ENCODE assay signal across 10 mouse cellular contexts in genomic region chr1:21239911-21240898, GRCm38 (mm10). TPM values are rescaled to one million over a fixed set of nuclear protein-coding genes. Genes with fewer than 3 reads are reported as not detected.
A peak's percentile ranks its signal among the peaks of the same experiment; 100 is the strongest.
DNase-seq lines count a peak whose midpoint lies in the region; ATAC-seq and TF ChIP-seq lines count a peak whose summit lies in the region.
"Had no signal": no experiment of that assay in that cellular context is flagged by ENCODE, and none has a peak within 500 bp of the region (broad histone marks: within the 10 kb centered on the region; RNA-seq: fewer than 3 reads in every experiment).

TSS of gene Gsta3 (plus strand) at chr1:21240589.

- TF ChIP-seq POLR2A in kidney, adult 2 months (IDR thresholded peaks at IDR 0.05; ENCODE audit: low read depth, low read length) = no peak

- no peak for TF ChIP-seq CTCF in kidney, adult 2 months (conservative IDR thresholded peaks at IDR 0.05; ENCODE audit: insufficient read depth, insufficient read length, low read depth, low read length)

- H3K9me3 ChIP-seq in forebrain, embryonic 15.5 days = no peaks in the 10 kb centered on the region
- H3K9me3 ChIP-seq: embryonic facial prominence, embryonic 13.5 days had no signal

- peaks cover 19% of the 10 kb centered on the region for H3K4me1 ChIP-seq in kidney, adult 2 months (ENCODE audit: control insufficient read depth, insufficient read depth, low read length)
- no peaks in the 10 kb centered on the region for H3K4me1 ChIP-seq in forebrain, embryonic 15.5 days
- H3K4me1 ChIP-seq: embryonic facial prominence, embryonic 13.5 days had no signal

- peak within 1 kb of the TSS; percentile 93 for H3K27ac ChIP-seq in kidney, adult 2 months (ENCODE audit: insufficient read depth, low read depth, low read length)
- H3K27ac ChIP-seq in forebrain, embryonic 15.5 days (replicated peaks) = no peak within 1 kb of the TSS
- H3K27ac ChIP-seq: embryonic facial prominence, embryonic 13.5 days had no signal

- H3K4me3 ChIP-seq in kidney, adult 2 months (ENCODE audit: insufficient read depth, low read depth, low read length) = peak within 1 kb of the TSS; percentile 28
- H3K4me3 ChIP-seq in forebrain, embryonic 15.5 days = no peak within 1 kb of the TSS
- H3K4me3 ChIP-seq: embryonic facial prominence, embryonic 13.5 days had no signal

- H3K36me3 ChIP-seq in kidney, adult 2 months (ENCODE audit: control insufficient read depth, insufficient read depth, low read length) = no peaks in the 10 kb centered on the region
- no peaks in the 10 kb centered on the region for H3K36me3 ChIP-seq in forebrain, embryonic 15.5 days
- H3K36me3 ChIP-seq: embryonic facial prominence, embryonic 13.5 days had no signal

- WGBS in kidney, adult 2 months = 42% methylated on average over 8 of the region's 8 CpGs
- 78% methylated on average over 8 of the region's 8 CpGs for WGBS in forebrain, embryonic 15.5 days

- no peak within 1 kb of the TSS for H3K4me2 ChIP-seq in forebrain, embryonic 15.5 days (replicated peaks)
- H3K4me2 ChIP-seq: embryonic facial prominence, embryonic 13.5 days had no signal

- intact Hi-C loops in gastrocnemius, postnatal 14 days (cut with DNase I; ENCODE audit: low total_unique reads) = no loop called here

- peak; percentile 57 for DNase-seq in kidney, adult 11 months
- no peak for DNase-seq in kidney, postnatal 10 days
- no peak for DNase-seq in adrenal gland, postnatal 14 days
- peak; percentile 81 for DNase-seq in kidney, adult 2 months
- DNase-seq in spleen, postnatal 4 days (ENCODE audit: low spot score in 2 of 2) = no peak
- DNase-seq in gastrocnemius, postnatal 14 days = no peak

- peak; percentile 76 for ATAC-seq in megakaryocyte, adult 5-6 weeks (ENCODE audit: poor library complexity, severe bottlenecking)
- ATAC-seq in forebrain, embryonic 15.5 days (replicated peaks) = no peak

- H3K9ac ChIP-seq in forebrain, embryonic 15.5 days (replicated peaks) = no peak within 1 kb of the TSS
- H3K9ac ChIP-seq: embryonic facial prominence, embryonic 13.5 days had no signal

- no peaks in the 10 kb centered on the region for H3K27me3 ChIP-seq in kidney, adult 2 months (replicated peaks; ENCODE audit: control insufficient read depth, insufficient read depth, low read length)
- H3K27me3 ChIP-seq in forebrain, embryonic 15.5 days = no peaks in the 10 kb centered on the region
- H3K27me3 ChIP-seq: CH12.LX; embryonic facial prominence, embryonic 13.5 days had no signal

RNA-seq across cellular contexts. Expression of gene Gsta3, which starts in this region (rescaled TPM):
- total RNA-seq in adrenal gland, postnatal 14 days (2021) = 16.1 and 88.9 TPM in 2 replicates
- polyA plus RNA-seq in kidney, adult 2 months (2012; rRNA removed) = 86.0 and 109 TPM in 2 replicates
- not detected in 2 replicates for total RNA-seq in megakaryocyte, adult 5-6 weeks (2015)
- total RNA-seq in megakaryocyte, adult 5-6 weeks (2017) = not detected in 2 replicates
- total RNA-seq in gastrocnemius, postnatal 14 days (2021) = not detected
- 0.31 and 0.40 TPM in 2 replicates for polyA plus RNA-seq in forebrain, embryonic 15.5 days (2015; fragmentation: Nextera tagmentation; extraction: Ambion mirVana)
- total RNA-seq: CH12.LX had no signal

Comparison
In these comparisons a context has a peak if more than half of its experiments do, and no peak if none do; other contexts are left out.
1. RNA of gene Gsta3 (total RNA-seq): 16.1 to 88.9 TPM in adrenal gland, postnatal 14 days; not detected in gastrocnemius, postnatal 14 days and not detected in megakaryocyte, adult 5-6 weeks; every median in the first group is over 10 times any median in the second.
2. RNA of gene Gsta3 (polyA plus RNA-seq): 86.0 to 109 TPM in kidney, adult 2 months; 0.31 to 0.40 TPM in forebrain, embryonic 15.5 days; every median in the first group is over 10 times any median in the second.
3. DNase-seq: peak in kidney, adult 11 months (single experiment) and kidney, adult 2 months (single experiment); none in kidney, postnatal 10 days (single experiment), adrenal gland, postnatal 14 days (single experiment), spleen, postnatal 4 days (0 of 2) and gastrocnemius, postnatal 14 days (single experiment).
4. Peak in ATAC-seq in megakaryocyte, adult 5-6 weeks; RNA of the gene not detected or under 1 TPM.